Mouse (Mus musculus) kidney, postnatal 14 days (tissue): ENCODE data around the gene Gnat3.
"Not testable (repeated sequence)": the region's sequence is repeated elsewhere in the genome, so short reads cannot be mapped to it uniquely, and the experiment has no call there.

Source experiments
- DNase-seq: peaks from one replicate; pipeline ENCODE4 v3.0.0; 2022; ENCODE audit warnings: mixed read lengths

Gene Gnat3

GRCm38 (mm10) chr5:17962249-17962648 is at the start of gene Gnat3:
Gene Gnat3, plus strand, starts transcription at chr5:17962549.
- no peak for DNase-seq

GRCm38 (mm10) chr5:17918966-17919365 is 43.4 kb upstream of the Gnat3 start:
- DNase-seq, result peak; percentile 56

GRCm38 (mm10) chr5:17923648-17924047 is 38.7 kb upstream of the Gnat3 start:
- no peak for DNase-seq

- DNase-seq, result peak; percentile 71
Observed at GRCm38 (mm10) chr5:17924085-17924518, 38.2 kb upstream of the Gnat3 start.

- DNase-seq, result peak; percentile 72
Observed at GRCm38 (mm10) chr5:17928471-17928870, 33.9 kb upstream of the Gnat3 start.

- DNase-seq, result no peak
Observed at GRCm38 (mm10) chr5:17929006-17929567, 33.3 kb upstream of the Gnat3 start.

- DNase-seq, result not testable (repeated sequence)
Observed at GRCm38 (mm10) chr5:17931588-17931987, 30.8 kb upstream of the Gnat3 start.

- DNase-seq, result no peak
Observed at GRCm38 (mm10) chr5:17934501-17934900, 27.8 kb upstream of the Gnat3 start.

GRCm38 (mm10) chr5:17938170-17938939 is 24.0 kb upstream of the Gnat3 start:
- DNase-seq, result no peak

- no peak for DNase-seq
Observed at GRCm38 (mm10) chr5:17956468-17956867, 5.9 kb upstream of the Gnat3 start.

- DNase-seq, result no peak
Observed at GRCm38 (mm10) chr5:17969704-17970390, 7.5 kb downstream of the Gnat3 start.

GRCm38 (mm10) chr5:17970391-17970730 is 8.0 kb downstream of the Gnat3 start:
- no peak for DNase-seq

GRCm38 (mm10) chr5:17980501-17981121 is 18.3 kb downstream of the Gnat3 start:
- DNase-seq, result no peak

GRCm38 (mm10) chr5:17982770-17983169 is 20.4 kb downstream of the Gnat3 start:
- DNase-seq, result no peak

GRCm38 (mm10) chr5:17984522-17984921 is 22.2 kb downstream of the Gnat3 start:
- no peak for DNase-seq

GRCm38 (mm10) chr5:17986611-17987010 is 24.3 kb downstream of the Gnat3 start:
- no peak for DNase-seq

- DNase-seq, result no peak
Observed at GRCm38 (mm10) chr5:17990618-17991017, 28.3 kb downstream of the Gnat3 start.

- no peak for DNase-seq
Observed at GRCm38 (mm10) chr5:17999570-17999969, 37.2 kb downstream of the Gnat3 start.

GRCm38 (mm10) chr5:18000185-18000584 is 37.8 kb downstream of the Gnat3 start:
- DNase-seq, result no peak

GRCm38 (mm10) chr5:18001646-18002045 is 39.3 kb downstream of the Gnat3 start:
- DNase-seq, result peak; percentile 6

GRCm38 (mm10) chr5:18003675-18004074 is 41.3 kb downstream of the Gnat3 start:
- no peak for DNase-seq

- DNase-seq, result no peak
Observed at GRCm38 (mm10) chr5:18004824-18005611, 42.7 kb downstream of the Gnat3 start.

GRCm38 (mm10) chr5:18006157-18006556 is 43.8 kb downstream of the Gnat3 start:
- peak; percentile 40 for DNase-seq
